24 mouse cellular contexts compared by ENCODE assay signal in genomic region chr6:33051642-33052041, GRCm38 (mm10). TPM values are rescaled to one million over a fixed set of nuclear protein-coding genes. Genes with fewer than 3 reads are reported as not detected.
DNase-seq lines count a peak whose midpoint lies in the region; ATAC-seq and TF ChIP-seq lines count a peak whose summit lies in the region.
"Had no signal": no experiment of that assay in that cellular context is flagged by ENCODE, and none has a peak within 500 bp of the region (broad histone marks: within the 10 kb centered on the region; RNA-seq: fewer than 3 reads in every experiment).

No protein-coding gene starts in this region.

- H3K4me1 ChIP-seq in heart, embryonic 13.5 days: peaks cover 66% of the 10 kb centered on the region
- peaks cover 3% of the 10 kb centered on the region; the same call in 1 of the 2 replicates for H3K4me1 ChIP-seq in lung, postnatal 0 days (ENCODE audit: insufficient read depth, low read depth, low read length)
- H3K4me1 ChIP-seq in forebrain, postnatal 0 days (ENCODE audit: insufficient read depth): peaks cover 5% of the 10 kb centered on the region; the same call in 1 of the 2 replicates
- H3K4me1 ChIP-seq: forebrain, embryonic 13.5 days; hindbrain, embryonic 10.5 days had no signal

- H3K9ac ChIP-seq in heart, embryonic 13.5 days: peak overlapping the region; percentile 40
- no peak overlapping the region for H3K9ac ChIP-seq in lung, postnatal 0 days (replicated peaks; ENCODE audit: low read depth)
- H3K9ac ChIP-seq in forebrain, postnatal 0 days: no peak overlapping the region
- H3K9ac ChIP-seq: forebrain, embryonic 13.5 days; limb, embryonic 13.5 days; liver, embryonic 13.5 days; midbrain, embryonic 15.5 days; neural tube, embryonic 15.5 days had no signal

- TF ChIP-seq CTCF in lung, postnatal 0 days (IDR thresholded peaks at IDR 0.05): no peak
- TF ChIP-seq CTCF in forebrain, postnatal 0 days (IDR thresholded peaks at IDR 0.05; ENCODE audit: low read depth): no peak

- H3K27ac ChIP-seq in heart, embryonic 13.5 days (replicated peaks): peak overlapping the region; percentile 80
- no peak overlapping the region for H3K27ac ChIP-seq in lung, postnatal 0 days (ENCODE audit: low read length)
- H3K27ac ChIP-seq in forebrain, postnatal 0 days (ENCODE audit: low read depth, low read length): no peak overlapping the region
- H3K27ac ChIP-seq: forebrain, embryonic 13.5 days; hindbrain, embryonic 10.5 days; hindbrain, postnatal 0 days; layer of hippocampus, adult 2 months; limb, embryonic 13.5 days; liver, embryonic 13.5 days; midbrain, embryonic 15.5 days; neural tube, embryonic 15.5 days had no signal

- no peaks in the 10 kb centered on the region for H3K9me3 ChIP-seq in heart, embryonic 13.5 days
- H3K9me3 ChIP-seq in lung, postnatal 0 days (ENCODE audit: low read length): no peaks in the 10 kb centered on the region
- H3K9me3 ChIP-seq in forebrain, postnatal 0 days (ENCODE audit: low read length): no peaks in the 10 kb centered on the region
- H3K9me3 ChIP-seq: forebrain, embryonic 13.5 days; hindbrain, embryonic 10.5 days; limb, embryonic 13.5 days; liver, embryonic 13.5 days; midbrain, embryonic 15.5 days; neural tube, embryonic 15.5 days had no signal

- intact Hi-C loops in heart, postnatal 36 days (cut with DNase I): no loop called here

- no peak for TF ChIP-seq EP300 in lung, postnatal 0 days (IDR thresholded peaks at IDR 0.05)

- H3K4me3 ChIP-seq in heart, embryonic 13.5 days: no peak overlapping the region
- no peak overlapping the region for H3K4me3 ChIP-seq in lung, postnatal 0 days (ENCODE audit: low read depth, low read length)
- H3K4me3 ChIP-seq in forebrain, postnatal 0 days (ENCODE audit: low read depth, low read length): no peak overlapping the region
- H3K4me3 ChIP-seq: forebrain, embryonic 13.5 days; hindbrain, embryonic 10.5 days; layer of hippocampus, adult 2 months; limb, embryonic 13.5 days; liver, embryonic 13.5 days; midbrain, embryonic 15.5 days; myocyte; neural tube, embryonic 15.5 days had no signal

- 16% methylated on average over 2 of the region's 2 CpGs for WGBS in heart, embryonic 13.5 days
- 8% methylated on average over 2 of the region's 2 CpGs for WGBS in lung, postnatal 0 days
- 87% methylated on average over 2 of the region's 2 CpGs for WGBS in forebrain, postnatal 0 days

- DNase-seq in heart, postnatal 36 days: no peak
- peak; percentile 11 for DNase-seq in lung, postnatal 0 days (ENCODE audit: low spot score)
- DNase-seq in lung, postnatal 4 days: no peak
- DNase-seq in right cerebral cortex, postnatal 4 days: no peak
- no peak for DNase-seq in forebrain, postnatal 0 days
- DNase-seq: adrenal gland, adult 2 months; cerebellum, adult 2 months; gastrocnemius, postnatal 25 days; kidney, adult 8-10 months; kidney, postnatal 14 days; layer of hippocampus, postnatal 36 days; liver, embryonic 13.5 days; right cerebral cortex, postnatal 14 days; thymus, postnatal 36 days had no signal

- H3K4me2 ChIP-seq in heart, embryonic 13.5 days: peak overlapping the region; percentile 48
- H3K4me2 ChIP-seq in lung, postnatal 0 days (replicated peaks; ENCODE audit: low read depth, low read length): no peak overlapping the region
- H3K4me2 ChIP-seq in forebrain, postnatal 0 days (ENCODE audit: low read depth): no peak overlapping the region
- H3K4me2 ChIP-seq: forebrain, embryonic 13.5 days; limb, embryonic 13.5 days; liver, embryonic 13.5 days; midbrain, embryonic 15.5 days; neural tube, embryonic 15.5 days had no signal

- no peak; the same call in 1 of the 2 replicates for ATAC-seq in heart, embryonic 13.5 days (ENCODE audit: extremely low read depth, insufficient number of reproducible peaks, low FRiP score, low TSS enrichment)
- no peak for ATAC-seq in lung, postnatal 0 days
- ATAC-seq in granulocyte monocyte progenitor cell, adult 5-6 weeks (replicated peaks; ENCODE audit: poor library complexity, severe bottlenecking): peak; percentile 48; the same call in 1 of the 2 replicates
- ATAC-seq in forebrain, postnatal 0 days: no peak
- ATAC-seq: forebrain, embryonic 13.5 days; hindbrain, postnatal 0 days; midbrain, embryonic 15.5 days had no signal

- H3K27me3 ChIP-seq in heart, embryonic 13.5 days (replicated peaks): no peaks in the 10 kb centered on the region
- H3K27me3 ChIP-seq in lung, postnatal 0 days (replicated peaks; ENCODE audit: insufficient read depth, low read length): no peaks in the 10 kb centered on the region
- H3K27me3 ChIP-seq in forebrain, postnatal 0 days (ENCODE audit: insufficient read depth, low read length): no peaks in the 10 kb centered on the region
- H3K27me3 ChIP-seq: forebrain, embryonic 13.5 days; limb, embryonic 13.5 days; liver, embryonic 13.5 days; midbrain, embryonic 15.5 days; neural tube, embryonic 15.5 days had no signal

- peaks cover 35% of the 10 kb centered on the region for H3K36me3 ChIP-seq in heart, embryonic 13.5 days
- no peaks in the 10 kb centered on the region for H3K36me3 ChIP-seq in lung, postnatal 0 days (ENCODE audit: insufficient read depth, low read length)
- H3K36me3 ChIP-seq in forebrain, postnatal 0 days (ENCODE audit: insufficient read depth): peaks cover 14% of the 10 kb centered on the region

RNA-seq across cellular contexts. Expression of gene Chchd3, which starts 8.4 kb away (rescaled TPM):
- 164 and 184 TPM in 2 replicates for polyA plus RNA-seq in heart, embryonic 13.5 days (2015; fragmentation: Nextera tagmentation; extraction: Ambion mirVana)
- 100 to 1,000 TPM; 572 to 581 TPM for total RNA-seq in heart, postnatal 36 days (2021)
- 59.2 and 64.0 TPM in 2 replicates for polyA plus RNA-seq in lung, postnatal 0 days (2015; fragmentation: Nextera tagmentation; extraction: Ambion mirVana)
- 85.8 and 92.4 TPM in 2 replicates for total RNA-seq in granulocyte monocyte progenitor cell, adult 5-6 weeks (2014; fragmentation: Nextera tagmentation)
- 184 and 204 TPM in 2 replicates for total RNA-seq in granulocyte monocyte progenitor cell, adult 5-6 weeks (2017)
- total RNA-seq in forebrain, postnatal 0 days (2014; rRNA removed): 131 and 161 TPM in 2 replicates
- 117 TPM in 2 replicates for polyA plus RNA-seq in forebrain, postnatal 0 days (2015; fragmentation: Nextera tagmentation; extraction: Ambion mirVana)
